Mouse (Mus musculus) E14TG2a.4 (cell line): ENCODE measurements around the gene Olfr1413.

Source experiments
- CTCF ChIP-seq: conservative IDR thresholded peaks from 2 replicates; pipeline ENCODE4 v1.5.1; 2014; ENCODE audit warnings: low read length
- NANOG ChIP-seq: IDR thresholded peaks from 2 replicates; pipeline ENCODE4 v1.6.1; 2014; ENCODE audit warnings: borderline replicate concordance, low read length, mixed read lengths
- POU5F1 ChIP-seq: IDR thresholded peaks from 2 replicates; pipeline ENCODE4 v1.6.1; 2014; ENCODE audit warnings: low read length, borderline replicate concordance

- no peak for TF ChIP-seq CTCF
- no peak for TF ChIP-seq POU5F1
- no peak for TF ChIP-seq NANOG
These were observed 42.1 kb downstream of the Olfr1413 start for GRCm38 (mm10) chr1:92613175-92613574.
